Mouse (Mus musculus) adipocyte (in vitro differentiated cells): ENCODE measurements around the gene Baz2b.
"Not testable (repeated sequence)": the region's sequence is repeated elsewhere in the genome, so short reads cannot be mapped to it uniquely, and the experiment has no call there.

Experiments
- DNase-seq: peaks from one replicate; pipeline ENCODE4 v3.0.0-alpha.2; 2016; ENCODE audit warnings: low spot score

Baz2b gene

GRCm38 (mm10) chr2:59862618-59863017 lies 347.0 kb downstream of the Baz2b start:
- no peak for DNase-seq

DNA sequence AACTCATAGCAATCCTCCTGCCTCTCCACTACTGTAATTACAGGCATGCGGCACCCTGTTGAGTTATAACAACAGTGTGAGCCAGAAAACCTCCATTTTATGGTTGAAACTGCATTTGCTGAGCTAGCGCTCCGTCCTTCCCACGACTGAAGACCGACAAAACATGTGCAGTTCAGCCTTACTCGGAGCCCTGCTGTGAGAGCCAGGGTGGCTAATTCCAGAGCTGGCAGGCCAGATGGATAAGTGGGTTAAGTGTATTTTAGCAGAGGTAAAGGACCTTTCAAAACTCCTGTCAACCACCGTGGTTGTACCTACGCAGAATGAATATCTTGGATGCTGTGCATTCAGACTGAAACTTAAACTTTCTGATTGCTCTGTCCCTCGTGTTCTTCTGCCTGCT lies 355.3 kb downstream of the Baz2b start:
- no peak for DNase-seq

GRCm38 (mm10) chr2:59853543-59853942 lies 356.1 kb downstream of the Baz2b start:
- DNase-seq = no peak

- DNase-seq = no peak
Measured at GRCm38 (mm10) chr2:59852916-59853315, 356.7 kb downstream of the Baz2b start.

GRCm38 (mm10) chr2:59851885-59852284 lies 357.8 kb downstream of the Baz2b start:
- DNase-seq = not testable (repeated sequence)
